Mouse (Mus musculus) liver, adult 2 months (tissue): ENCODE data around the gene Itgb3.

Source experiments
- CTCF ChIP-seq: fragments of 200-500 bp; IDR thresholded peaks from 2 replicates; pipeline ENCODE4 v1.5.1; 2011; ENCODE audit warnings: low read depth, low read length, control low read depth
- POLR2A ChIP-seq: fragments of 200-500 bp; IDR thresholded peaks from 2 replicates; pipeline ENCODE4 v1.6.1; 2011; ENCODE audit warnings: low read length, control low read depth; ENCODE audit not compliant: insufficient read depth; ENCODE audit errors: extremely low read depth

- no peak for TF ChIP-seq POLR2A
- TF ChIP-seq CTCF: no peak
Observed at GRCm38 (mm10) chr11:104619084-104620022, 11.6 kb downstream of the Itgb3 start.
